Mouse (Mus musculus): ENCODE measurements around the gene Map3k15. TPM values are rescaled to one million over a fixed set of nuclear protein-coding genes. Genes with fewer than 3 reads are reported as not detected.

Gene Map3k15
- polyA plus RNA-seq, 1 experiment from 2014 or later, result 0.34 TPM

GRCm38 (mm10) chrX:159963925-159964324 is 24.3 kb upstream of the Map3k15 start:
- H3K4me1 ChIP-seq (ENCODE audit: control insufficient read depth, insufficient read depth, low read length), result no peaks in the 10 kb centered on the region
- H3K27me3 ChIP-seq (ENCODE audit: control insufficient read depth, insufficient read depth, low read length), result no peaks in the 10 kb centered on the region
- 87% methylated on average over 9 of the region's 9 CpGs for WGBS (ENCODE audit: insufficient replicate concordance)
- no peak overlapping the region for H3K27ac ChIP-seq (ENCODE audit: low read depth, low read length)
- H3K9ac ChIP-seq (ENCODE audit: low read depth, low read length), result no peak overlapping the region
- H3K9me3 ChIP-seq (replicated peaks; ENCODE audit: control insufficient read depth, low read length), result no peaks in the 10 kb centered on the region
- H3K36me3 ChIP-seq (ENCODE audit: control insufficient read depth, insufficient read depth, low read length), result no peaks in the 10 kb centered on the region
- no peak for ATAC-seq (replicated peaks; ENCODE audit: insufficient number of reproducible peaks, low FRiP score, low TSS enrichment)
- H3K4me2 ChIP-seq, result no peak overlapping the region
- no peak overlapping the region for H3K4me3 ChIP-seq (ENCODE audit: low read depth, low read length)

GRCm38 (mm10) chrX:159969025-159969424 is 19.2 kb upstream of the Map3k15 start:
- Histone ChIP-seq H3K4me2 (no peak overlapping the region), H3K4me3 (ENCODE audit: low read depth, low read length) (no peak overlapping the region), H3K36me3 (ENCODE audit: control insufficient read depth, insufficient read depth, low read length) (no peaks in the 10 kb centered on the region), H3K9ac (ENCODE audit: low read depth, low read length) (no peak overlapping the region), H3K9me3 (replicated peaks; ENCODE audit: control insufficient read depth, low read length) (no peaks in the 10 kb centered on the region), H3K27me3 (ENCODE audit: control insufficient read depth, insufficient read depth, low read length) (no peaks in the 10 kb centered on the region), H3K27ac (ENCODE audit: low read depth, low read length) (no peak overlapping the region), H3K4me1 (ENCODE audit: control insufficient read depth, insufficient read depth, low read length) (no peaks in the 10 kb centered on the region)
- 79% methylated on average over 2 of the region's 2 CpGs for whole genome bisulfite sequencing (ENCODE audit: insufficient replicate concordance)
- no peak for ATAC-seq (replicated peaks; ENCODE audit: insufficient number of reproducible peaks, low FRiP score, low TSS enrichment)

- Histone ChIP-seq H3K27ac (ENCODE audit: low read depth, low read length) (no peak overlapping the region), H3K9ac (ENCODE audit: low read depth, low read length) (no peak overlapping the region), H3K9me3 (replicated peaks; ENCODE audit: control insufficient read depth, low read length) (no peaks in the 10 kb centered on the region), H3K27me3 (ENCODE audit: control insufficient read depth, insufficient read depth, low read length) (no peaks in the 10 kb centered on the region), H3K4me3 (ENCODE audit: low read depth, low read length) (no peak overlapping the region), H3K4me2 (no peak overlapping the region), H3K4me1 (ENCODE audit: control insufficient read depth, insufficient read depth, low read length) (no peaks in the 10 kb centered on the region), H3K36me3 (ENCODE audit: control insufficient read depth, insufficient read depth, low read length) (no peaks in the 10 kb centered on the region)
- WGBS (ENCODE audit: insufficient replicate concordance), result 58% methylated on average over 3 of the region's 3 CpGs
- ATAC-seq (replicated peaks; ENCODE audit: insufficient number of reproducible peaks, low FRiP score, low TSS enrichment), result no peak
Measured at GRCm38 (mm10) chrX:159971091-159971779, 17.0 kb upstream of the Map3k15 start.

- WGBS (ENCODE audit: insufficient replicate concordance), result 29% methylated on average over 5 of the region's 5 CpGs
- ATAC-seq (replicated peaks; ENCODE audit: insufficient number of reproducible peaks, low FRiP score, low TSS enrichment), result no peak
- no peaks in the 10 kb centered on the region for H3K36me3 ChIP-seq (ENCODE audit: control insufficient read depth, insufficient read depth, low read length)
- H3K4me3 ChIP-seq (ENCODE audit: low read depth, low read length), result no peak overlapping the region
- no peak overlapping the region for H3K4me2 ChIP-seq
- no peaks in the 10 kb centered on the region for H3K4me1 ChIP-seq (ENCODE audit: control insufficient read depth, insufficient read depth, low read length)
- H3K27me3 ChIP-seq (ENCODE audit: control insufficient read depth, insufficient read depth, low read length), result no peaks in the 10 kb centered on the region
- no peaks in the 10 kb centered on the region for H3K9me3 ChIP-seq (replicated peaks; ENCODE audit: control insufficient read depth, low read length)
- H3K27ac ChIP-seq (ENCODE audit: low read depth, low read length), result no peak overlapping the region
- no peak overlapping the region for H3K9ac ChIP-seq (ENCODE audit: low read depth, low read length)
Measured at GRCm38 (mm10) chrX:159973730-159974129, 14.5 kb upstream of the Map3k15 start.

- H3K4me3 ChIP-seq (ENCODE audit: low read depth, low read length), result no peak overlapping the region
- H3K4me2 ChIP-seq, result no peak overlapping the region
- no peak overlapping the region for H3K27ac ChIP-seq (ENCODE audit: low read depth, low read length)
- no peaks in the 10 kb centered on the region for H3K36me3 ChIP-seq (ENCODE audit: control insufficient read depth, insufficient read depth, low read length)
- no peaks in the 10 kb centered on the region for H3K4me1 ChIP-seq (ENCODE audit: control insufficient read depth, insufficient read depth, low read length)
- H3K27me3 ChIP-seq (ENCODE audit: control insufficient read depth, insufficient read depth, low read length), result no peaks in the 10 kb centered on the region
- 57% methylated on average over 3 of the region's 3 CpGs for WGBS (ENCODE audit: insufficient replicate concordance)
- H3K9me3 ChIP-seq (replicated peaks; ENCODE audit: control insufficient read depth, low read length), result no peaks in the 10 kb centered on the region
- ATAC-seq (replicated peaks; ENCODE audit: insufficient number of reproducible peaks, low FRiP score, low TSS enrichment), result no peak
- no peak overlapping the region for H3K9ac ChIP-seq (ENCODE audit: low read depth, low read length)
Measured at GRCm38 (mm10) chrX:159976243-159976642, 12.0 kb upstream of the Map3k15 start.

GRCm38 (mm10) chrX:159995808-159996207 is 7.6 kb downstream of the Map3k15 start:
- H3K9me3 ChIP-seq (replicated peaks; ENCODE audit: control insufficient read depth, low read length), result no peaks in the 10 kb centered on the region
- no peak for ATAC-seq (replicated peaks; ENCODE audit: insufficient number of reproducible peaks, low FRiP score, low TSS enrichment)
- H3K27me3 ChIP-seq (ENCODE audit: control insufficient read depth, insufficient read depth, low read length), result no peaks in the 10 kb centered on the region
- WGBS (ENCODE audit: insufficient replicate concordance), result 80% methylated on average over 6 of the region's 6 CpGs
- H3K36me3 ChIP-seq (ENCODE audit: control insufficient read depth, insufficient read depth, low read length), result no peaks in the 10 kb centered on the region
- no peak overlapping the region for H3K9ac ChIP-seq (ENCODE audit: low read depth, low read length)
- H3K27ac ChIP-seq (ENCODE audit: low read depth, low read length), result no peak overlapping the region
- no peaks in the 10 kb centered on the region for H3K4me1 ChIP-seq (ENCODE audit: control insufficient read depth, insufficient read depth, low read length)
- no peak overlapping the region for H3K4me2 ChIP-seq
- no peak overlapping the region for H3K4me3 ChIP-seq (ENCODE audit: low read depth, low read length)

GRCm38 (mm10) chrX:160053306-160053705 is 65.1 kb downstream of the Map3k15 start:
- no peaks in the 10 kb centered on the region for H3K36me3 ChIP-seq (ENCODE audit: control insufficient read depth, insufficient read depth, low read length)
- H3K4me2 ChIP-seq, result no peak overlapping the region
- H3K9me3 ChIP-seq (replicated peaks; ENCODE audit: control insufficient read depth, low read length), result no peaks in the 10 kb centered on the region
- no peak for ATAC-seq (replicated peaks; ENCODE audit: insufficient number of reproducible peaks, low FRiP score, low TSS enrichment)
- H3K9ac ChIP-seq (ENCODE audit: low read depth, low read length), result no peak overlapping the region
- H3K4me3 ChIP-seq (ENCODE audit: low read depth, low read length), result no peak overlapping the region
- no peaks in the 10 kb centered on the region for H3K4me1 ChIP-seq (ENCODE audit: control insufficient read depth, insufficient read depth, low read length)
- H3K27me3 ChIP-seq (ENCODE audit: control insufficient read depth, insufficient read depth, low read length), result no peaks in the 10 kb centered on the region
- H3K27ac ChIP-seq (ENCODE audit: low read depth, low read length), result no peak overlapping the region
- 67% methylated on average over 1 of the region's 1 CpGs for WGBS (ENCODE audit: insufficient replicate concordance)

- Histone ChIP-seq H3K9ac (ENCODE audit: low read depth, low read length) (no peak overlapping the region), H3K4me1 (ENCODE audit: control insufficient read depth, insufficient read depth, low read length) (no peaks in the 10 kb centered on the region), H3K4me2 (no peak overlapping the region), H3K36me3 (ENCODE audit: control insufficient read depth, insufficient read depth, low read length) (no peaks in the 10 kb centered on the region), H3K27me3 (ENCODE audit: control insufficient read depth, insufficient read depth, low read length) (no peaks in the 10 kb centered on the region), H3K27ac (ENCODE audit: low read depth, low read length) (no peak overlapping the region), H3K9me3 (replicated peaks; ENCODE audit: control insufficient read depth, low read length) (no peaks in the 10 kb centered on the region), H3K4me3 (ENCODE audit: low read depth, low read length) (no peak overlapping the region)
- no peak for ATAC-seq (replicated peaks; ENCODE audit: insufficient number of reproducible peaks, low FRiP score, low TSS enrichment)
- 78% methylated on average over 5 of the region's 5 CpGs for WGBS (ENCODE audit: insufficient replicate concordance)
Measured at GRCm38 (mm10) chrX:160054643-160055042, 66.4 kb downstream of the Map3k15 start.

- H3K4me1 ChIP-seq (ENCODE audit: control insufficient read depth, insufficient read depth, low read length), result no peaks in the 10 kb centered on the region
- no peak overlapping the region for H3K4me3 ChIP-seq (ENCODE audit: low read depth, low read length)
- no peaks in the 10 kb centered on the region for H3K27me3 ChIP-seq (ENCODE audit: control insufficient read depth, insufficient read depth, low read length)
- no peaks in the 10 kb centered on the region for H3K9me3 ChIP-seq (replicated peaks; ENCODE audit: control insufficient read depth, low read length)
- no peak overlapping the region for H3K4me2 ChIP-seq
- no peak overlapping the region for H3K27ac ChIP-seq (ENCODE audit: low read depth, low read length)
- WGBS (ENCODE audit: insufficient replicate concordance), result 69% methylated on average over 1 of the region's 1 CpGs
- no peaks in the 10 kb centered on the region for H3K36me3 ChIP-seq (ENCODE audit: control insufficient read depth, insufficient read depth, low read length)
- H3K9ac ChIP-seq (ENCODE audit: low read depth, low read length), result no peak overlapping the region
- no peak for ATAC-seq (replicated peaks; ENCODE audit: insufficient number of reproducible peaks, low FRiP score, low TSS enrichment)
Measured at GRCm38 (mm10) chrX:160091973-160092372, 103.7 kb downstream of the Map3k15 start.
